Mouse (Mus musculus) myocyte (in vitro differentiated cells): ENCODE data around the gene Gm20388. TPM values are rescaled to one million over a fixed set of nuclear protein-coding genes. Genes with fewer than 3 reads are reported as not detected.

Experiments
- H3K27me3 ChIP-seq: one replicate; pipeline ENCODE4 v1.6.1; 2011; ENCODE audit not compliant: control insufficient read depth, insufficient read depth, insufficient read length
- H3K36me3 ChIP-seq: one replicate; pipeline ENCODE4 v1.6.1; 2011; ENCODE audit not compliant: control insufficient read depth, insufficient read depth
- H3K4me2 ChIP-seq: one replicate; pipeline ENCODE4 v1.6.1; 2011; ENCODE audit warnings: low read depth, control low read depth
- H3K4me3 ChIP-seq: one replicate; pipeline ENCODE4 v1.5.1; 2011; ENCODE audit warnings: mild to moderate bottlenecking, control low read depth, moderate library complexity
- H3K79me2 ChIP-seq: one replicate; pipeline ENCODE4 v1.6.1; 2011; ENCODE audit not compliant: control insufficient read depth, insufficient read depth
- H3ac ChIP-seq: one replicate; pipeline ENCODE4 v1.6.1; 2011; ENCODE audit not compliant: control insufficient read depth, insufficient read length
- CEBPB ChIP-seq: IDR thresholded peaks from 2 replicates; pipeline ENCODE4 v1.6.1; 2011; ENCODE audit warnings: mild to moderate bottlenecking, moderate library complexity; ENCODE audit not compliant: poor library complexity, insufficient read depth, severe bottlenecking
- E2F4 ChIP-seq: IDR thresholded peaks from one replicate; pipeline ENCODE4 v1.6.1; 2011; ENCODE audit warnings: mild to moderate bottlenecking, control low read depth, moderate library complexity; ENCODE audit not compliant: insufficient read depth
- MAX ChIP-seq: IDR thresholded peaks from one replicate; pipeline ENCODE4 v1.6.1; 2011; ENCODE audit warnings: low read depth, mild to moderate bottlenecking, control low read depth
- MYOD1 ChIP-seq, 3 experiments: IDR thresholded peaks; one replicate each; pipeline ENCODE4 v1.6.1; 2011; ENCODE audit warnings: control low read depth in 2 of 3, low read depth in 2 of 3, mild to moderate bottlenecking in 2 of 3, moderate library complexity in 1 of 3; ENCODE audit not compliant: insufficient read length in 2 of 3, control insufficient read depth in 1 of 3
- MYOG ChIP-seq, 3 experiments: IDR thresholded peaks; one replicate each; pipeline ENCODE4 v1.6.1; 2011; ENCODE audit warnings: control low read depth in 2 of 3, low read depth in 2 of 3, mild to moderate bottlenecking in 2 of 3; ENCODE audit not compliant: insufficient read length in 2 of 3, control insufficient read depth in 1 of 3, insufficient read depth in 1 of 3
- POLR2A ChIP-seq: IDR thresholded peaks from one replicate; pipeline ENCODE4 v1.6.1; 2011; ENCODE audit warnings: low read depth, mild to moderate bottlenecking, control low read depth, moderate library complexity; ENCODE audit not compliant: insufficient read length
- POLR2AphosphoS2 ChIP-seq: IDR thresholded peaks from one replicate; pipeline ENCODE4 v1.6.1; 2011; ENCODE audit warnings: low read depth, control low read depth; ENCODE audit not compliant: insufficient read length
- REST ChIP-seq: IDR thresholded peaks from one replicate; pipeline ENCODE4 v1.6.1; 2011; ENCODE audit warnings: mild to moderate bottlenecking, control low read depth, moderate library complexity; ENCODE audit not compliant: insufficient read depth, insufficient read length
- SRF ChIP-seq: IDR thresholded peaks from one replicate; pipeline ENCODE4 v1.6.1; 2011; ENCODE audit warnings: low read depth; ENCODE audit not compliant: control insufficient read depth, insufficient read length
- TCF12 ChIP-seq: IDR thresholded peaks from one replicate; pipeline ENCODE4 v1.6.1; 2011; ENCODE audit warnings: mild to moderate bottlenecking, control low read depth; ENCODE audit not compliant: poor library complexity, insufficient read depth, severe bottlenecking
- TCF3 ChIP-seq: IDR thresholded peaks from one replicate; pipeline ENCODE4 v1.6.1; 2011; ENCODE audit warnings: low read depth, control low read depth; ENCODE audit not compliant: insufficient read length
- USF1 ChIP-seq: IDR thresholded peaks from one replicate; pipeline ENCODE4 v1.6.1; 2011; ENCODE audit warnings: low read depth, mild to moderate bottlenecking, control low read depth, moderate library complexity
- polyA plus RNA-seq: library from polyadenylated mRNA; unstranded; fragments of >200 nt; fragmentation: generic; extraction: Trizol; gene quantifications from one replicate; pipeline ENCODE4 v1.2.1, GENCODE M21; 2012; ENCODE audit warnings: missing spikeins

Gene Gm20388
- polyA plus RNA-seq, 1 experiment = 15.3 TPM

DNA sequence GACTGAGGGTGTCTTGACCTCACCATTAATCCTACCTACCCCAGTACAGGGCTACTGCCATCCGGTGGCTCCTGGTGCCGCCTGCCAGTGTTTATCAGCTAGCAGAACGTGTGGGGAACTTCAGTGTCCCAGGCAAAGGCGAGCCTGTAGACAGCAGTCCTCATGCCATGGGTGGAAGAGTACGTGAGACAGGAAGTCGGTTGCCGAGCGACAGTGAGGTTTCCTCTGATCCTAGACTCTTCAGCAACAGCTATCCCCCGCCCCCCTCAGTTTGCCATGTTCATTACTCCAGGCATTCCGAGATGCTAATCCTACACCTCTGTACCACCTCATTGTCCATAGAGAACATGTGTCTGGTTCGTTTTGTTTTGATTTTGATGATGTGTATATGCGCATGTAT is 4349.7 kb downstream of the Gm20388 start:
- Histone ChIP-seq H3ac (no peak overlapping the region), H3K4me2 (no peak overlapping the region), H3K36me3 (no peaks in the 10 kb centered on the region), H3K4me3 (no peak overlapping the region), H3K27me3 (no peaks in the 10 kb centered on the region), H3K79me2 (peaks cover 41% of the 10 kb centered on the region)
- TF ChIP-seq TCF3 = no peak
- TF ChIP-seq TCF12 = no peak
- TF ChIP-seq E2F4 = no peak
- TF ChIP-seq REST = no peak
- no peak for TF ChIP-seq POLR2A
- no peak for TF ChIP-seq CEBPB
- TF ChIP-seq MAX = no peak
- TF ChIP-seq MYOG (IDR thresholded peaks at IDR 0.05; ENCODE audit: control insufficient read depth in 1 of 3, insufficient read depth in 1 of 3, insufficient read length in 2 of 3, low read depth in 2 of 3) = no peak

DNA sequence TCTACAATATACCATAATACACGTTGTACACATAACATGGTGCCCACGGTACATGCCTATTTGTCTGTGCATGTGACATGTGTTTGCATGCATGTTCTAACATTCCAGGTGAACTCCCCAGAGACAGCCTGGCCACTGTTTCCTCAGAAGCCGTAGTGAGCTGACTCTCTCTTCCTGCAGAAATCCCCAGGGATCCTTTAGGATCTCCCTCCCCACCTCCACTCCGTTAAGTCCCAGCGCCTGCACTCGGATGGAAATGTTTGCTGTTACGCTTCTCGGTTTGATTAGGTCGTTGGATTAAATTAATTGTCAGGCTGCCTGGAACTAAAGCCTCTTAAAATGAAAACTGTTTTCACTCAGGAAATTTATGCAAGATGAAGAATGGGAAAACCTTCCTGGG is 4352.4 kb downstream of the Gm20388 start:
- H3K4me2 ChIP-seq = no peak overlapping the region
- H3K36me3 ChIP-seq = no peaks in the 10 kb centered on the region
- H3K79me2 ChIP-seq = peaks cover 28% of the 10 kb centered on the region
- H3ac ChIP-seq = no peak overlapping the region
- H3K27me3 ChIP-seq = no peaks in the 10 kb centered on the region
- TF ChIP-seq TCF3 (no peak), E2F4 (no peak), REST (no peak), MYOG (IDR thresholded peaks at IDR 0.05; ENCODE audit: control insufficient read depth in 1 of 3, insufficient read depth in 1 of 3, insufficient read length in 2 of 3, low read depth in 2 of 3) (no peak), SRF (no peak), CEBPB (no peak), MYOD1 (IDR thresholded peaks at IDR 0.05; ENCODE audit: control insufficient read depth in 1 of 3, insufficient read length in 2 of 3, low read depth in 2 of 3) (no peak), POLR2AphosphoS2 (no peak), POLR2A (no peak), TCF12 (no peak), MAX (no peak), USF1 (no peak)
- no peak overlapping the region for H3K4me3 ChIP-seq

DNA sequence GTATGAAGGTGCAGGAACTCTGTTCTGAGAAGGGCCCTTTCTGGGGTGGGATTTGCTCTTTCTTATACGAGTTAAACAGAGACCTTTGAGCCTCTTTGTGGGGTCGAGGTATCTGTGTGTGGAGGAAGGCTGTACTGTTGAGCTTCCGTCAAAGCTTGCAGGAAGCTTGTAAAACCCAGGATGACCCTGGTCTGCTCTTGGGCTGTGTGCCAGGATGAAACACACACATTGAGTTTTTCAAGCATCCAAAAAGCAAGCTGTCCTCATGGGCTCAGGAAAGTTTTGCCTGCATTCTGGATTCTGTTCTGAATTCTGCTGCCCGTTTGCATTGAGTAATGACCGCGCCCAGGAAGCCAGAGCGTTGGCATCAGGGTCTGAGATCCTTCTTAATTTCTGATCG is 4353.4 kb downstream of the Gm20388 start:
- Histone ChIP-seq H3K4me3 (no peak overlapping the region), H3K79me2 (peaks cover 29% of the 10 kb centered on the region), H3K36me3 (no peaks in the 10 kb centered on the region), H3K4me2 (no peak overlapping the region), H3K27me3 (no peaks in the 10 kb centered on the region), H3ac (no peak overlapping the region)
- TF ChIP-seq MYOG (IDR thresholded peaks at IDR 0.05; ENCODE audit: control insufficient read depth in 1 of 3, insufficient read depth in 1 of 3, insufficient read length in 2 of 3, low read depth in 2 of 3) (no peak), REST (no peak), MAX (no peak), CEBPB (no peak), POLR2AphosphoS2 (no peak), TCF12 (no peak), E2F4 (no peak), MYOD1 (IDR thresholded peaks at IDR 0.05; ENCODE audit: control insufficient read depth in 1 of 3, insufficient read length in 2 of 3, low read depth in 2 of 3) (no peak), SRF (no peak), USF1 (no peak), POLR2A (no peak)

GRCm38 (mm10) chr8:124264671-124265070 is 4354.0 kb downstream of the Gm20388 start:
- no peak overlapping the region for H3ac ChIP-seq
- peaks cover 31% of the 10 kb centered on the region for H3K79me2 ChIP-seq
- TF ChIP-seq CEBPB (no peak), TCF3 (no peak), SRF (no peak), MAX (no peak), POLR2A (no peak), MYOG (IDR thresholded peaks at IDR 0.05; ENCODE audit: control insufficient read depth in 1 of 3, insufficient read depth in 1 of 3, insufficient read length in 2 of 3, low read depth in 2 of 3) (no peak), MYOD1 (IDR thresholded peaks at IDR 0.05; ENCODE audit: control insufficient read depth in 1 of 3, insufficient read length in 2 of 3, low read depth in 2 of 3) (no peak), POLR2AphosphoS2 (no peak), USF1 (no peak), REST (no peak), E2F4 (no peak), TCF12 (no peak)
- H3K27me3 ChIP-seq = no peaks in the 10 kb centered on the region
- H3K36me3 ChIP-seq = no peaks in the 10 kb centered on the region
- H3K4me2 ChIP-seq = no peak overlapping the region
- no peak overlapping the region for H3K4me3 ChIP-seq

GRCm38 (mm10) chr8:124265130-124265529 is 4354.5 kb downstream of the Gm20388 start:
- Histone ChIP-seq H3K27me3 (no peaks in the 10 kb centered on the region), H3K79me2 (peaks cover 35% of the 10 kb centered on the region), H3ac (no peak overlapping the region), H3K4me3 (no peak overlapping the region), H3K36me3 (no peaks in the 10 kb centered on the region), H3K4me2 (no peak overlapping the region)
- TF ChIP-seq SRF (no peak), USF1 (no peak), TCF12 (no peak), REST (no peak), CEBPB (no peak), E2F4 (no peak), TCF3 (no peak), MYOD1 (IDR thresholded peaks at IDR 0.05; ENCODE audit: control insufficient read depth in 1 of 3, insufficient read length in 2 of 3, low read depth in 2 of 3) (no peak), MYOG (IDR thresholded peaks at IDR 0.05; ENCODE audit: control insufficient read depth in 1 of 3, insufficient read depth in 1 of 3, insufficient read length in 2 of 3, low read depth in 2 of 3) (no peak), MAX (no peak), POLR2A (no peak), POLR2AphosphoS2 (no peak)
